Mouse (Mus musculus) ES-Bruce4 (cell line): ENCODE data around the gene Cadps.

ENCODE experiments used
- CTCF ChIP-seq: IDR thresholded peaks from one replicate; pipeline ENCODE4 v1.8.1; 2011; ENCODE audit warnings: low read depth, low read length
- EP300 ChIP-seq: IDR thresholded peaks from 2 replicates; pipeline ENCODE4 v1.6.1; 2011; ENCODE audit warnings: low read depth, low read length; ENCODE audit not compliant: insufficient read depth
- POLR2A ChIP-seq: IDR thresholded peaks from one replicate; pipeline ENCODE4 v1.8.1; 2011; ENCODE audit warnings: low read length; ENCODE audit not compliant: insufficient read depth

DNA sequence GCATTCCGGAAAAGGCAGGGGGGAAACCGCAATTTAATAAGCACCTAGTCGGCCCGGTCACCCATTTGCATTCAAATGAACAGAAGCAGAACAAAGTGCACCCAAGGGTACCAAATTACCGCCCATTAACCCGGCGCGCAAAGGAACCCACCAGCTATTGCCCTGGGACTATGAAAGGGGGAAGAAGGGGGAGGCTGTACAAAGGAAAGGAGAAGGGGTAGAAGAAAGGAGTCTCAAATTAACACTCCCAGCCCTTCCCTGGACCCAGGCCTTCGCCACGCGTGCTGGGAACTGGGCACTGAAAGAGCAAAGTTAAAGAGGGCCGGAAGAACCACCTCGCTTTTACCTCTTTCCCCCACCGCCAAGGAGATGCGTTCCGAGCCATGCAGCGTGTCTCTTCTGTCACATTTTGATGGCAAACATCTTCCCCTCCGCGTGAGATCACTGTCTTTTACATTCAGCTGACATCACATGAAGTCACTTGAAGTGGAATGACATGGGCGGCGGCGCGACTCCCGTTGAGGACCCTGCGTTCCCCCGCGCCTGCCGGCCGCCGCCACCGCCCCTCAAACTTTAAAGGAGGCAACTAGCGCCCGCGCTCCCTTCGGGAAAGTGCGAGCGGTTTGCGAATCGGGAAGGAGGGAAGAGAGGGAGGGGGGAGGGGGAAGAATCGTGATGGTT, 477.5 kb downstream of the Cadps start:
- no peak for TF ChIP-seq POLR2A
- no peak for TF ChIP-seq EP300
- no peak for TF ChIP-seq CTCF
